Mouse (Mus musculus) forebrain, embryonic 11.5 days (tissue): Measurements from ENCODE around the gene Rsph3b. TPM values are rescaled to one million over a fixed set of nuclear protein-coding genes. Genes with fewer than 3 reads are reported as not detected.
"Not testable (repeated sequence)": the region's sequence is repeated elsewhere in the genome, so short reads cannot be mapped to it uniquely, and the experiment has no call there.

ENCODE experiments used
- ATAC-seq: fragments of 200-750 bp; cut with Nextera tagmentation; replicated peaks from 2 replicates; pipeline ENCODE4 v1.8.0; 2017; ENCODE audit warnings: moderate TSS enrichment; ENCODE audit not compliant: low FRiP score
- DNase-seq: peaks from one replicate; pipeline ENCODE4 v3.0.0-alpha.2; 2017; ENCODE audit warnings: low spot score
- H3K27ac ChIP-seq: fragments of 300-500 bp; sonication (generic); 2 replicates; pipeline ENCODE4 v1.5.1; 2014; ENCODE audit warnings: low read depth, low read length
- H3K27me3 ChIP-seq: fragments of 300-500 bp; sonication (generic); 2 replicates; pipeline ENCODE4 v1.6.1; 2014; ENCODE audit warnings: mild to moderate bottlenecking, low read length, mixed read lengths; ENCODE audit not compliant: control insufficient read depth, insufficient read depth
- H3K36me3 ChIP-seq: fragments of 300-500 bp; sonication (generic); 2 replicates; pipeline ENCODE4 v1.6.1; 2014; ENCODE audit warnings: mild to moderate bottlenecking, low read length, moderate library complexity, mixed read lengths; ENCODE audit not compliant: control insufficient read depth, insufficient read depth
- H3K4me1 ChIP-seq: fragments of 300-500 bp; sonication (generic); replicated peaks from 2 replicates; pipeline ENCODE4 v1.6.1; 2014; ENCODE audit warnings: low read length, mixed read lengths; ENCODE audit not compliant: control insufficient read depth, insufficient read depth
- H3K4me2 ChIP-seq: fragments of 300-500 bp; sonication (generic); 2 replicates; pipeline ENCODE4 v1.6.1; 2014; ENCODE audit warnings: low read depth, mild to moderate bottlenecking, low read length, moderate library complexity, mixed read lengths; ENCODE audit not compliant: severe bottlenecking
- H3K4me3 ChIP-seq: fragments of 300-500 bp; sonication (generic); 2 replicates; pipeline ENCODE4 v1.5.1; 2014; ENCODE audit warnings: low read depth, low read length
- H3K9ac ChIP-seq: fragments of 300-500 bp; sonication (generic); 2 replicates; pipeline ENCODE4 v1.6.1; 2014; ENCODE audit warnings: low read length
- H3K9me3 ChIP-seq: fragments of 300-500 bp; sonication (generic); 2 replicates; pipeline ENCODE4 v1.6.1; 2016; ENCODE audit warnings: low read length, mixed read lengths; ENCODE audit not compliant: control insufficient read depth
- WGBS: fragments of 180-500 bp; shearing (Covaris S2); extraction: QIAGEN DNeasy Blood & Tissue Kit; methylation state at CpG from one replicate; pipeline ENCODE4 v1.1.7; 2014; 5-methylcytosine and 5-hydroxymethylcytosine counted together
- polyA plus RNA-seq: library from polyadenylated mRNA; unstranded; fragments of >200 nt; fragmentation: Nextera tagmentation; extraction: Ambion mirVana; gene quantifications from 2 replicates; pipeline ENCODE4 v1.2.1, GENCODE M21; 2014

Gene Rsph3b
- 43.5 and 48.5 TPM in 2 replicates for polyA plus RNA-seq

DNA sequence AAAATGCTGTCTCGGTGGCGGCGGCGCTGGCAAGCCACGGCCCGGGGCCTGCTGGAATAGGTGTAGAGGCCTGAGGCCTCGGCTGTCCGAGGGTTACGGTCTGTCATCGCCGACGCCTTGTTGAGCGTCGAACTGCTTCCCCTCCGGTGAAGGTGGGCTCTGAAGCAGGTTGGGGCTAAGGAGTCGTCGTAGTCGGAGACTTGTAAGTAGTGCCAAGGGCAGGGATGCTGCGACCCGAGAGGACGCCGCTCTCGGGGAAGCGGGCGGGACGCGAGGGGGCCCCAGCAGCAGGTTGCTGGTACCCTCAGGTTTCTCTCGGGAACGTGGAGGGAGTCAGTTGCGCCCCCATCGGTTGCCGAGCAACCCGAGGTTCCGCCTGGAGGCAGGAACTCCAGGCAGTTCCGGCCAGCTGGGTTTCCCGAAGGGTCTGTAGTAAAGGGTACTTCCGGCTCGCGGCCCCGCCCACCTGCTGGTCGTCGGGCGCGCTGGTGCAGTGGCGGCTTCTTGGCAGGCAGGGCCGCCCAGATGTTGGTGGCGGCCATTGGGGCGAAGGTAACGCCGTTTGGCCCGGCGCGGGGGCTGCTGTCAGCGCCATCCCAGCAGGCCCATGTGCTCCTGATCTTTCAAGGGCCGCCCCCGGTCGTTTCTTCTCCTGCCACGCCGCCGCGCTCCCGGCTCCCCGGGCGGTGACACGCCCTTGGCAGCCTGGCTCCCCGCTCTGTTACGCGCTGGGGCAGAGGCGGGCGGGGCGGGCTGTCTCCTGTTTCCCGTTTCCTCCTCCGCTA, at the start of gene Rsph3b:
Gene Rsph3b, minus strand, starts transcription at position 699 of the 785 bp plus-strand sequence.
- peak within 1 kb of the TSS; percentile 55 for H3K9ac ChIP-seq
- H3K4me3 ChIP-seq = peak within 1 kb of the TSS; percentile 46
- H3K9me3 ChIP-seq, H3K4me1 ChIP-seq, H3K36me3 ChIP-seq, H3K27me3 ChIP-seq: not testable (repeated sequence)
- ATAC-seq (peak; percentile 98), DNase-seq (peak; percentile 93)
- peak within 1 kb of the TSS; percentile 46 for H3K27ac ChIP-seq
- WGBS = under 1% methylated on average over 61 of the region's 73 CpGs
- peak within 1 kb of the TSS; percentile 50 for H3K4me2 ChIP-seq

- not testable (repeated sequence) for H3K4me2 ChIP-seq, ATAC-seq, H3K9me3 ChIP-seq, H3K4me3 ChIP-seq, DNase-seq, H3K4me1 ChIP-seq, H3K27ac ChIP-seq, H3K9ac ChIP-seq, H3K36me3 ChIP-seq, H3K27me3 ChIP-seq
- no CpG with 5 or more reads among the region's 7 CpGs for WGBS
Observed at GRCm38 (mm10) chr17:6997778-6998490, 49.5 kb upstream of the Rsph3b start.

- DNase-seq, H3K27ac ChIP-seq, H3K36me3 ChIP-seq, H3K4me2 ChIP-seq, ATAC-seq, H3K4me3 ChIP-seq, H3K9me3 ChIP-seq, H3K4me1 ChIP-seq, H3K9ac ChIP-seq, H3K27me3 ChIP-seq: not testable (repeated sequence)
- WGBS = 85% methylated on average over 8 of the region's 8 CpGs
Observed at GRCm38 (mm10) chr17:6996826-6997225, 48.3 kb upstream of the Rsph3b start.

- H3K4me2 ChIP-seq, DNase-seq, H3K27ac ChIP-seq, H3K4me1 ChIP-seq, ATAC-seq, H3K27me3 ChIP-seq, H3K4me3 ChIP-seq, H3K9me3 ChIP-seq, H3K36me3 ChIP-seq, H3K9ac ChIP-seq: not testable (repeated sequence)
- no CpG with 5 or more reads among the region's 6 CpGs for WGBS
Observed at GRCm38 (mm10) chr17:6995504-6995903, 47.0 kb upstream of the Rsph3b start.

GRCm38 (mm10) chr17:6986118-6986517, 37.6 kb upstream of the Rsph3b start:
- ATAC-seq, DNase-seq, H3K4me2 ChIP-seq, H3K4me3 ChIP-seq, H3K9ac ChIP-seq, H3K27me3 ChIP-seq, H3K4me1 ChIP-seq, H3K36me3 ChIP-seq, H3K27ac ChIP-seq, H3K9me3 ChIP-seq: not testable (repeated sequence)
- 100% methylated on average over 1 of the region's 1 CpGs for WGBS

- not testable (repeated sequence) for H3K4me3 ChIP-seq, H3K4me1 ChIP-seq, H3K4me2 ChIP-seq, ATAC-seq, H3K27ac ChIP-seq, H3K9me3 ChIP-seq, H3K27me3 ChIP-seq, H3K36me3 ChIP-seq, H3K9ac ChIP-seq
- DNase-seq = peak; percentile 14
- 93% methylated on average over 5 of the region's 8 CpGs for WGBS
Observed at GRCm38 (mm10) chr17:6980144-6980543, 31.7 kb upstream of the Rsph3b start.

- DNase-seq = peak; percentile 40
- not testable (repeated sequence) for H3K27ac ChIP-seq, H3K9me3 ChIP-seq, H3K27me3 ChIP-seq, H3K36me3 ChIP-seq, ATAC-seq, H3K4me1 ChIP-seq
- H3K4me2 ChIP-seq = peak overlapping the region; percentile 52
- peak overlapping the region; percentile 61; the same call in 1 of the 2 replicates for H3K9ac ChIP-seq
- peak overlapping the region; percentile 42 for H3K4me3 ChIP-seq
- 24% methylated on average over 4 of the region's 5 CpGs for WGBS
Observed at GRCm38 (mm10) chr17:6979380-6979779, 30.9 kb upstream of the Rsph3b start.

- WGBS = 2% methylated on average over 24 of the region's 68 CpGs
- DNase-seq = peak; percentile 65
- Histone ChIP-seq H3K9ac (peak within 1 kb of the TSS; percentile 61), H3K4me2 (peak within 1 kb of the TSS; percentile 52), H3K4me3 (peak within 1 kb of the TSS; percentile 42)
- ATAC-seq = peak; percentile 99
- H3K4me1 ChIP-seq, H3K9me3 ChIP-seq, H3K27me3 ChIP-seq, H3K36me3 ChIP-seq, H3K27ac ChIP-seq: not testable (repeated sequence)
Observed at GRCm38 (mm10) chr17:6978287-6979248, 30.1 kb upstream of the Rsph3b start, which contains the start of gene Gm49721. Gene Gm49721 (plus strand): TSS chr17:6978904.
